Mouse (Mus musculus) ovary, postnatal 10 days (tissue): ENCODE measurements around the gene Coq9.

Experiments
- DNase-seq: peaks from one replicate; pipeline ENCODE4 v3.0.0; 2022; ENCODE audit warnings: low spot score

Coq9 gene

DNA sequence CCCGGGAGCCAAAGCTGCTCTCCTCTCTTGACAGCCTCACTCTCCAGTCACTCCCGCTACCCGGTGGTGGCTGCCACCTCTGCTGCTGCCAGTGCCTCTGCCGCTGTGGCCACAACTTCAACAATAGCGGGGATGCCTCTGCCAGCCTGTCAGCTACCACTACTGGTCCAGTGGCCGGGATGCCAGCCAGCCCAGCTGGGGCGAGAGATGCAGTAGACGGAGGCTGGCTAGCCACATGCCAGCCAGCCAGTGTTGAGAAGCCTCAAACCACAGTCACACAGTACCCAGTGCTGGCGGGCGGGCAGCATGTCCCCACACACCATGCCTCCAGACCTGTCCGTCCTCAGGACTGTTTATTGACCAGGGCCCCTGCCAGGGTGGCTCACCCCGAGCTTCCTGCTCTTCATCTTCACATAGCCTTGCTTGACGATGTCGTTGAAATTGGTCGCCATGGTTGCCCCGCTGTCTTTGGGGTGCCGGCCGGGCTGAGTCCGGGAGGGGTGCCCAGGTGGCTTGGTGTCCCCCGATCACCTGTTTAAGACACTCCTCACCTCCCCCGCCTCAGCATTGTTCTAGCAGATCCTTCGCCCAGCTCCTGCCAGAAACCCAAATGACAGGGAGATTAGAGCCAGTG, 32.5 kb downstream of the Coq9 start:
- peak; percentile 16 for DNase-seq

DNA sequence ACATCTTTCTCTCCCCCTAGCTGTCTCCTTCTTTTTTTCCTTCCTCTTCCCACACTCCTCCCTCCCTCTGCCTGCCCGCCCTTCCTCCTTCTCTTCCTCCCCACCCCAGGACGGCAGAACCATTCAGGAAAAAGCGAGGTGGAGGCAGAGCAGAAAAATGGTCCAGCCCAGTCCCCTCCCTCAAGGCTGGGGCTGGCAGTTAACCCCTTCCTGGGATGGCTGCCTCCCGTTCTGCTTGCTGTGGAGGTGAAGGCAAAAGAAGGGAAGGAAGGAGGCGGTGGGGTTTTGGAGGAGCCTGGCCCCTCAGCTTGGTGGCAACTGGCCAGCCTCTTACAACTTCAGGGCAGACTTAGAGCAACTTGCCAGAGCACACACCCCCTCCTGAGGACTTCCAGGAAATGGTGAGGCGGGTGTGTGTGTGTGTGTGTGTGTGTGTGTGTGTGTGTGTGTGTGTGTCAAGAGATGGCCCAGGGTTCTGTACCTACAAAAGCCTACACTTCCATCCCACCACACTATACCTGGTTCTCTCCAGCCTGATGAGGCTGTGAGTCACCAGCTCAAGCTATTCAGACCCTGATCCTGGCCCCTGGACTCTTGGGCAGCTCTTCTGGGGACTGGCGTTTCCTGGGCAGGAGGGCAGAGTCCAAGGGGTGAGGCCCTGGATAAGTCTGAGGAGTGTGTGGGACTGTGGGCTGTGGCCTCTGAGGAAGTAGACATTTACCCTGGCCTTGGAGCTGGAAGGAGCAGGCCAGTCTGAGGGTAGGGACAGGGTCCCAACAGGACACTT, 33.2 kb downstream of the Coq9 start:
- peak; percentile 37 for DNase-seq

DNA sequence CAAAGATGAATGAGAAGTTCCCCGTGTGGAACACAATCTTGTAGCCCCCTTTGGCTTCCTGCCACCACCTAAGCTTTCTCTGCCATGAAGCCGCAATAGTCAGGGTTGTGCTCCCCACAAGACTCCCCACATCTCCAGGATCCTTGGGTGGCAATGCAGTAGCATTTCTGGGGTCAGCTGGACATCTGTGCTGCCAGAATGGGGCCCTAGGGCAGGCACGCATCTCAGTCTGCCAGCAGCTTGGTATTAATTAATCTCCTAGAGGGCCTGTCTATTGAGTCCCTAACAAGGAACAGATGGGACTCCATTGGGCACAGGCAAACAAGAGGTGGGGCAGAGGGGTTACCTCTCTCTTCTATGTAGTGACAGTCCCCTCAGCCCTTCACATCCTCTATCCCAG, 34.0 kb downstream of the Coq9 start:
- no peak for DNase-seq

DNA sequence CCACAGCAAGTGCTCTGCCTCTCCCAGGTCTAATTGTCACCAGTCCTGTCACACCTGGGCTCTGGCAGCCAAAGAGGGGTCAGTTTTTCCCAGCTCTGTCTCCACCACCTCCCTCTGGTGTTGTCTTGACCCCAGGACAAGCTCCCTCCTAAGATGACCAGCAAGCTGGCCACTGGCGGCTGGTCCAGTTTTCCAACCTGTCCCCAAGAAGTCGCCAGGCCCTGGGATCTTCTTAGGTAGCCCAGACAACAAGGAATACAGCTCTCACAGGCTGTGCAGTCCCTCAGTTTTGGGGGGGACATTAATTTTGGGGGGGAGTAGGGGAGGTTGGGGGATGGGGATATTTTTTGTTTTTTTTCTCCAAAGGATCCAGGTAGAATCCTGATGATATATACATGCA, 34.5 kb downstream of the Coq9 start:
- DNase-seq, result no peak

DNA sequence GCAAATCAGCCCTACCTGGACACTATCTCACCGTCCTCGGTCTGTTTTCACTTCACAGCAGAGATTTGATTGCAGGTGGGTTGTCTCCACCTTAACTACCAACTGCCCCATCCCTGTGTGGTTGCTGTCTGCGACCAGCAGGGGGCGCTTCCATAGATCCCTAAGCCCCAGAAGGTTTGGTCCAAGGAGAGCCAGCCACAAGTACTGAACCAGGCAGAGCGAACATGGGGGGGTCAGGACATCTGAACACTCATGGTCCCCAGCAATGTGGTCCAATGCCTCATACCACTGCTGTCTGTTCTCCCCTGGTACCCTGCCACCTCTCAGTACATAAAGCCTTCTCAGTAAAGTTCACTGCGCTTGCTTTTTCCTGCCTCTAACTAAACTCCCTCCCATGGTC, 36.2 kb downstream of the Coq9 start:
- DNase-seq, result no peak

DNA sequence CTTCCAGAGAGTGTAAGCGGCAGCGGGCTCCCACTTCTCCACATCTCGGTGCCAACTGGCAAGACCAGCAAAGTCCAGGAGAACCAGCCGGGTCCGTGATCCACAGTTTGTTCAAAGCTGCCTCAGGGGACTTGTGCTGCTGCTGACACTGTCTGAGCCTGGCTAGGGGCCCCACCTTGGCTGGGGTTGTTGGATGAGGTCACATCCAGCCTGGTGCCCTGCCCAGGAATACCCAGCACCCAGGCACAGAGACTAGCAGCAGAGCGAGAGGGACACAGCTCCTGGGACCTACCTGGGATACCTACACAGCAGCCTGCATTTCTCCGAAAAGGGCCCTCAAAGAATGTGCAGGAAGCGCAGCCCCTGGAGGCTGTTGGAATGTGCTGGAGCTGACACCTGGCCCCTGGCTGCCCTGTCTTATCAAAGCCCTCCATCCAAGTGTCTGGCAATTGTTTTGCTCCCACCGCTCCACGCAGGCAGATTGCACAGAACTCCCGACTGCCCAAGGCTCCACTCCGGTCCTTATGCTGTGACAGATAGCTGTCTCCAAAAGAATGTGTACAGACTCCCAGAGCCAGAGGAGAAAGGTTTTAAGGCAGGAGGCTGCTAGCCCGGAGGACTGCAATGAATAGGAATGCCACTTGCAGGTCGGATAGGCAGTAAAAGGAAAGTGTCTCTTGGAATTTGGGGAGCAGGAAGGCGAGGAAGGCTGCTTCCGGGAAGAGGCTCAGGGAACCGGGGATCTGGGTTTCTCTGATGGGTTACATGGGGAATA, 37.2 kb downstream of the Coq9 start:
- no peak for DNase-seq

DNA sequence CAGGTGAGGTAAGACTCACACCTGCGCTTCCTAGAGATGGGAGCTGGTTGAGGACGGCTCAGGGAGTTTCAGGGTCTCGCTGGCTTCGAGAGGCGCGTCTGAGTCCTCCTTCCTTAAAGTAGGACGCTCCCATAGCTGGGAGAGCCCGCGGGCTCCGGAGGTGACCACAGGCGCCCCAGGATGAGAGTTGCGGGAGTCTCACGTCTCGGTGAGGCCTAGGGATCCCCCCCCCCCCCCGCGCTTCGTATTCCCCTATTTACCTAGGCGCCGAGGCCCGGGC, 37.7 kb downstream of the Coq9 start:
- no peak for DNase-seq

DNA sequence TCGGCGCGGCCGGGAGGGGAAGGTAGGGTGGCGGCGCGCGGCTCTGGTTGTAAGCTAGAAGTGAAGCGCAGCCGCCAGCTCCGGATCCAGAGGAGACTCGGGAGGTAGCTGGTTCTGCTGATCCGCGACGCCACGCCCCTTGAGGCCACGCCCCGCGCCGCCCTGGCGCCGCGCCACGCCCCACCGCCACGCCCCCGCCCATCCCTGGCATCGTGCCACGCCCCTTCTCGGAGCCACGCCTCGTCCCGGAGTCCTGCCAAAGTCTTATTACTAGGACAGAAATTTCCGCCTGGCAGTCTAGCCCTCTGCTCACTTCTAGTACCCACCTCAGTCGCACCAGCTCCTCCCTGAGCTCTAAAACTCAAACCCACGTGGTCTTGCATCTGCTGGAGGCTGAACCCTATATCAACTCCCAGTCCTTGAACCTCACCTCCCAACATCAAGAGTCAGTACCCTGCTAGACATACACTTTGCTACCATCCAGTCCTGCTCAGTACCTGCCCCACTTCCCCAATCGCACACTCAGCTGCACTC, 38.1 kb downstream of the Coq9 start, which contains the start of gene Dok4:
Gene Dok4 (minus strand): TSS at position 134 of the 534 bp plus-strand sequence.
- DNase-seq, result peak; percentile 88

DNA sequence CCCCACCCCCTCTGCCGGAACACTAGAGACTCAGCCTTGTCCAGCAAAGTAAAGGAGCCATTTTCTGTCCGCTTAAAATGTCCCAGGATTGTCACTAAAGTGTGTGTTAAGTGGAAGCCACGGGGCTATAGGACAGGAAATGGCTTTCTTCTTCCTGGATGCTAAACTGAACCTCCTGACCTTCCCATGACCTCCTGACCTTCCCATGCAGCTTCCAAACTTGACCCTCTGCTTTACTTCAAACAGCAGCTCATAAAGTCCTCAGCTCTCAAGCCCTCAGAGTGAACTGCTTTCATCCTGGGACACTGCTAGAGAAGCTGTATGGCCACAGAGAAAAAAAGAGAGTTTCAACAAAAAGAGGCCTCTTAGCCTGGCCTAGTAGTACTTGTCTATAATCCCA, 38.7 kb downstream of the Coq9 start:
- DNase-seq, result no peak

DNA sequence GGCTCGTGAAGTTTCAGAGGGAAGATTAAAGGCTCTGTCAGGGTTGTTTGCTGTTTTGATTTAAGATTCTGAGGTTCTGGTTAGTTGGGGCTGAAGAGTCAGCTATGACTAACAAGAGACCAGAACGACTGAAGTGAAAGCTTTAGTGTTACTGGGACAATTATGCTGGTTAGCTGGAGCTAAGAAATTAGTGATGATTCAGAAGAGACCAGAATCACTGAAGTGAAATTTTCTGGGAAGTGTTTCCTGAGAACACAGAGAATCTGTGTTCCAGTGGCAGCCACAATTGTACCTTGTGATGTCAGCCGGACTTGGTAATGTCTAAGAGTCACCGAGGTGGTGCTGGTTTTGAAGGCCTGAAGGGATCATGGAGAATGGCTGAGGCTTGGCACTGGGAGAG, 42.6 kb downstream of the Coq9 start:
- no peak for DNase-seq

DNA sequence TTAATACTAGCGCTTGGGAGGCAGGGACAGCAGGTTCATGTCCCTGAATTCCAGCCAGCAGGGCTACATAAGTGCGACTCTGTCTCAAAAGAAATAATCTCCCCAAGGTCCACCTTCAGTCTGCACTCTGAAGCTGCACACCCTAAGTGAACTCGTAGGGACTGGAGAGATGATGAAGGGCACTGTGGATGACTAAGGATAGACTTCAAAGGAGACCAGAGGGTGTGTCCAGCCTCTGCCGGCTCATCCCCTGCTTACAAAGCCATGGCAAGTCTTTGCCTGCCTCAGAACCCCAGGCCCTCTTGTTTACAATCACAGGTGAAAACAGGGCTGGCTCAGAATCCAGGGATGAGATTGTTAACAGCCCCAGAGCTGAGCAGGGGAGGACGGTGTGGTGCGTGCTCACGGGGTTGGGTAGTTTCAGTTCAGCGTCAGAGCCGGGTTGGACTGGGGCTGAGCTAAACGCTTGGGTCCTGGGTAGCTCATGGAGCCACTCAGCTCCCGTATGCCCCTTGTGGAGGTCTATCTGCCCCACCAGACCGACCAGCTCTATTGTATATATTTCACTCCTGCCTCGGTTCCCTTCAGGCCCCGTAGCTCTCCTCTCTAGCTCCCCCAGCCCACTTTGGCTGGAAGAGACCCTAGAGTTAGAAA, 50.4 kb downstream of the Coq9 start:
- DNase-seq, result no peak

DNA sequence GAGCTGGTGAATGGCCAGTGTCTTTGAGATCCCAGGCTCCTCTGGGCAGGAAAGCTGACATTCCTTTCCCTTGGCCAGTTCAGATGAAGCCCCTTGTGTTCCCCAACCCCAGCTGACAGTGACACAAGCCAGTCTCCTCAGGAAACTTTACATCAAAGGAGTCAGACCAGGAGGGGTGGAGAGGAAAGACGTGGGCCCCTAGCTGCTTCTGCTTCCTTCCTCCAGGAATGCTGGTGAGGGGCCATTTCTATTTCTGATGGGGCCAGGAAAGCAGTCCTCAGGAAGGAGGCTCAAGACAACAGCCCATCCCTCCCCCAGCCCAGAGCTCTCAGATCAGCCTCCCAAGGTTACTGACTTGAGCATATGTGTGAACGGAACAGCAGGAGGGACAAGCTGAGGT, 54.8 kb downstream of the Coq9 start:
- no peak for DNase-seq

DNA sequence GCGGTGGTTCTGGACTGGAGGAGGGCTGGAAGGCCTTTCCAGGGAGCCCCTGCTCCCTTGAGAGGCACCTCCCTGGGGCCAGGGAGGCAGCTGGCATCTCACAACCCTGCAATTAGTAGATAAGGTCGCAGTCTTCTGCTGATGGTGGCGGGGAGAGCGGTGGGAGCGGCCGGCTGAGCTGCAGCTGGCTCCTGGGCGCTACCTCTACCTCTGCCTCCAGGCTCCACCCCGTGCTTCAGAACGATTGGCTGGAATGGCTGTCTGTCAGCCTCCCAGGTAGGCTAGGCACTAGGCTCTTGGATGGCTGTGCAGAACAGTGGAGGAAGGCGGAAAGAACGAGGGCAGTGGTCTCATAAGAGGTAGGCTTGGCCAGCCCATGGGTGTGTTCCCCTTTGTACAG, 61.1 kb downstream of the Coq9 start:
- DNase-seq, result no peak

DNA sequence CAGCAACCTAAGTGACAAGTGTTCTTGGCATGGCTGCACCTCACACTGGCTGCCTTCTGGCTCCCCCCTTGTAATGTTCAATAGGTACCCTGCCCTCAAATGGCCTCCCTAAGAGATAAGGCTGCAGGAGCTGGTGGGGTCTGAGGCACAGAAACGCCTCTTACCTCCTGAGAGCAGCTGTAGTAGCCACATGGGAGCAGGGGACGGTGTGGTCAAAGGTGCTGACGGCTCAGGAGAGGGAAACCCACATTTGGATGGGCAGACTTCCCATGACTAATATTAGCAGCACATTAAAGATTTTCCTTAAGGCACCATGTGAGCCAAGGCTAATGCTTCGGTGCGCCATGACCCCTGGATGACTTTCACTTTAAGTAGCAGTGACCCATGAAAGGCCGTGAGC, 62.5 kb downstream of the Coq9 start:
- no peak for DNase-seq

DNA sequence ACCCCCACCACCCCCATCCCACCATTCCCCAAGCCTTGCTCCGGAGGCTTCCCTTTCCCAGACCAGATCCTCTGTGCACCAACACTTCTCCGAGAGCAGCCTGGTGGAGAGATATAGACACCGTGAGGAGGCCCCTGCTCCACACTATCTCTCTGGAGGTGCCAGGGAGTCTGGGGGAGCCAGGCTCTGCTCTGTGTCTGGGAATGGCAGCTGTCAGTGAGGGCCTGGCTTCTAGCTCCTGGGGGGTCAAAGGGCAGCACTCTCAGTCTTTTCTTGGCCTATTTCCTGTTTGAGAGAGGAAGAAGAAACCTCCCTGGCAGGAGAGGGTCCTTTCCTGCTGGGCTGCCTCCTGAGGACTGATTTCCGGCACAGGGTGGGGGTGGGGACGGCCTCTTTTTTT, 62.9 kb downstream of the Coq9 start:
- no peak for DNase-seq

DNA sequence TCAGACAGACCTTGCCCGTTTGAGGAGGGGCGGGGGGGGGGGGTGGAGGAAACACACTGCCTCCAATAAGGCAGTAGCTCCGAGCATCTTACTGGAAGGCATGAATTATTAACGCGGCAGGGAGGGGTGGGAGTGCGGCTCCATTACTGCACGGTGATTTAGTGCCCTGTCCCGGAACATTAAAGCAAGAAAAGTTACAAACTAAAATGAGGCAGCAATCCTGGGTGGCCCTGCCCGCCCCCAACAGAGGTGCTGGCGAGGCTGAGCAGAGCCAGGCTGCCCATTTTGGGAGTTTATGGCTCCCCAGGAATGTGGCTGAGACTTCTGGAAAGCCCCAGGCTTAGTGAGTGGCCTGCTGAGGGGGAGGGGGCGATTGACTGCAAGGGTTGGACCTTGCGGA, 65.6 kb downstream of the Coq9 start:
- no peak for DNase-seq
